Mouse (Mus musculus) E14TG2a.4 (cell line): Measurements from ENCODE around the gene Tfec.

Experiments used
- CTCF ChIP-seq: conservative IDR thresholded peaks from 2 replicates; pipeline ENCODE4 v1.5.1; 2014; ENCODE audit warnings: low read length
- NANOG ChIP-seq: IDR thresholded peaks from 2 replicates; pipeline ENCODE4 v1.6.1; 2014; ENCODE audit warnings: borderline replicate concordance, low read length, mixed read lengths

GRCm38 (mm10) chr6:16828304-16828703, 69.9 kb downstream of the Tfec start:
- no peak for TF ChIP-seq CTCF
- no peak for TF ChIP-seq NANOG
